Mouse (Mus musculus) mesoderm, embryonic 11.5 days (tissue): Measurements from ENCODE around the gene Col9a2.

Experiments
- DNase-seq: peaks from one replicate; pipeline ENCODE4 v3.0.0-alpha.2; 2012; ENCODE audit warnings: low read depth, low spot score

Gene Col9a2

GRCm38 (mm10) chr4:121077915-121078646 lies 38.9 kb downstream of the Col9a2 start:
- no peak for DNase-seq

GRCm38 (mm10) chr4:121080395-121080794 lies 41.2 kb downstream of the Col9a2 start:
- no peak for DNase-seq

DNA sequence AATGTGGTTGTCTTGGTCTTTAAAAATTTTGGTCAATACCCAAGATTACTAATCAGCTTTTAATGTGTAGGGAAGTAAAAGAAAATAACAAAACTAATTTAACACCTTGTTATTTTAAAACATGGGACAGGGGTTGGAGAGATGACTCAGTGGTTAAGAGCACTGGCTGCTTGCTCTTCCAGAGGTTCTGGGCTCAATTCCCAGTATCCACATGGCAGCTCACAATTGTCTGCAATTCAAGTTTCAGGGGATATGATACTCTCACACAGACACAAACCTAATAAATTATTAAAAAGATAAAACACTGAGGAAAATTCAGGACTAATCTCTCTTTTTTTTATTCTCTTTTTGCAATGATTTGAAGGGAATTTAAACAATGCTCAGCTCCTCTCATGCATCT lies 45.3 kb downstream of the Col9a2 start:
- no peak for DNase-seq

- no peak for DNase-seq
Measured at GRCm38 (mm10) chr4:121088696-121089095, 49.5 kb downstream of the Col9a2 start.

- no peak for DNase-seq
Measured at GRCm38 (mm10) chr4:121090211-121090610, 51.0 kb downstream of the Col9a2 start.

GRCm38 (mm10) chr4:121097650-121098378 lies 58.6 kb downstream of the Col9a2 start, which contains the start of gene Zmpste24:
Zmpste24 (minus strand) TSS chr4:121098241.
- DNase-seq: peak; percentile 93

DNA sequence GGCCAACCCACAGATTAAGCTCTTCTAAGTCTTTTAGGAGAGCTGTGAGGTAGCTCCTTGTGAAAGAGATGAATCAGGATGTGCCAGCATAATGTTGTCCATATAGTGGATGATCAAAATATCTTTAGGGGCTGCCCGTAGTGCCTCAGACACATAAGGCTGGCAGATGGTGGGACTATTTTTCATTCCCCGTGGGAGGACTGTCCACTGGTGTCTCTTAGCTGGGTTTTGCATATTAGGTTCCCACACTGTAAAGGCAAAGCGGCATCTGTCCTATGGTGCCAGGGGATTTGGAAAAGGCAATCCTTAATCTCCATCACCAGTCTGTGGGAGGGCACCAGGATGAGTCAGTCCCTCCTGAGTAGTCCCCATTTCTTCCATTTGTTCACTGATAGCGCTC lies 64.1 kb downstream of the Col9a2 start:
- no peak for DNase-seq
